Mouse (Mus musculus) embryonic facial prominence, embryonic 14.5 days (tissue): Measurements from ENCODE around the gene 4930539E08Rik. TPM values are rescaled to one million over a fixed set of nuclear protein-coding genes. Genes with fewer than 3 reads are reported as not detected.
A peak's percentile ranks its signal among the peaks of the same experiment; 100 is the strongest.

Source experiments
- ATAC-seq: fragments of 200-750 bp; cut with Nextera tagmentation; 2 replicates; pipeline ENCODE4 v1.8.0; 2017; ENCODE audit warnings: low read depth, moderate number of reproducible peaks, moderate TSS enrichment
- DNase-seq: peaks from one replicate; pipeline ENCODE4 v3.0.0-alpha.2; 2015; ENCODE audit warnings: low spot score
- H3K27ac ChIP-seq: fragments of 300-500 bp; sonication (generic); replicated peaks from 2 replicates; pipeline ENCODE4 v1.5.1; 2014; ENCODE audit warnings: low read depth, mild to moderate bottlenecking, low read length, moderate library complexity
- H3K27me3 ChIP-seq: fragments of 300-500 bp; sonication (generic); replicated peaks from 2 replicates; pipeline ENCODE4 v1.6.1; 2014; ENCODE audit warnings: low read length; ENCODE audit not compliant: control insufficient read depth, insufficient read depth
- H3K36me3 ChIP-seq: fragments of 300-500 bp; sonication (generic); 2 replicates; pipeline ENCODE4 v1.6.1; 2014; ENCODE audit warnings: low read length, mixed read lengths; ENCODE audit not compliant: control insufficient read depth, insufficient read depth
- H3K4me1 ChIP-seq: fragments of 300-500 bp; sonication (generic); 2 replicates; pipeline ENCODE4 v1.6.1; 2014; ENCODE audit warnings: antibody characterized with exemption, low read length; ENCODE audit not compliant: control insufficient read depth, insufficient read depth
- H3K4me2 ChIP-seq: fragments of 300-500 bp; sonication (generic); 2 replicates; pipeline ENCODE4 v1.6.1; 2014; ENCODE audit warnings: low read depth, mild to moderate bottlenecking, low read length, moderate library complexity, mixed read lengths
- H3K4me3 ChIP-seq: fragments of 300-500 bp; sonication (generic); 2 replicates; pipeline ENCODE4 v1.5.1; 2014; ENCODE audit warnings: low read depth, mild to moderate bottlenecking, low read length
- H3K9ac ChIP-seq: fragments of 300-500 bp; sonication (generic); 2 replicates; pipeline ENCODE4 v1.6.1; 2014; ENCODE audit warnings: low read depth, mild to moderate bottlenecking, low read length, moderate library complexity, mixed read lengths
- H3K9me3 ChIP-seq: fragments of 300-500 bp; sonication (generic); 2 replicates; pipeline ENCODE4 v1.6.1; 2016; ENCODE audit warnings: low read length; ENCODE audit not compliant: control insufficient read depth
- WGBS: fragments of 180-500 bp; shearing (Covaris S2); extraction: QIAGEN DNeasy Blood & Tissue Kit; methylation state at CpG from one replicate; pipeline ENCODE4 v1.1.7; 2014; 5-methylcytosine and 5-hydroxymethylcytosine counted together
- polyA plus RNA-seq: library from polyadenylated mRNA; unstranded; fragments of >200 nt; fragmentation: Nextera tagmentation; extraction: Ambion mirVana; gene quantifications from 2 replicates; pipeline ENCODE4 v1.2.1, GENCODE M21; 2014

4930539E08Rik gene
- polyA plus RNA-seq, 1 experiment from 2014 or later, result 0.47 TPM

DNA sequence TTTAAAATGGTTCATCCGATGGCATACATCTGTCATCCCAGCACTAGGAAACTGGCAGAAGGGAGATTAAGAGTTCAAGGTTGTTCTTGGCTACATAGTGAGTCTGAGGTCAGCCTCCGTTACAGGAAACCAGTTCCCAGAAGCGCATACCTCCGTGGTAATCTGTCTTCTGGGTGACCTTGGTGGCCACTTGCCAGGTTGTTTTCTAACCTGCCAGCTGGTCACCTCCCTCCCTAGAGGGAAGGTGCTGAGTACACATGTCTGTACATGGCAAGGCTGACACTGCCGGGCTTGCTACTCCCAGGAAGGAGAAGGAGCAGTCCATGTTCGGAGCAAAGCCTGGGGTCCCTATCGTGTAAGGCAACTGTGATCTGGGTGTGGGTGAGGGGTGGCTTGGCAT, 40.3 kb downstream of the 4930539E08Rik start:
- H3K4me2 ChIP-seq, result no peak overlapping the region
- 59% methylated on average over 7 of the region's 7 CpGs for WGBS
- peaks cover 5% of the 10 kb centered on the region; the same call in 1 of the 2 replicates for H3K4me1 ChIP-seq
- no peak for ATAC-seq
- no peak for DNase-seq
- no peak overlapping the region for H3K4me3 ChIP-seq
- H3K27ac ChIP-seq, result no peak overlapping the region
- no peak overlapping the region for H3K9ac ChIP-seq
- H3K9me3 ChIP-seq, result no peaks in the 10 kb centered on the region
- no peaks in the 10 kb centered on the region for H3K27me3 ChIP-seq
- H3K36me3 ChIP-seq, result no peaks in the 10 kb centered on the region

DNA sequence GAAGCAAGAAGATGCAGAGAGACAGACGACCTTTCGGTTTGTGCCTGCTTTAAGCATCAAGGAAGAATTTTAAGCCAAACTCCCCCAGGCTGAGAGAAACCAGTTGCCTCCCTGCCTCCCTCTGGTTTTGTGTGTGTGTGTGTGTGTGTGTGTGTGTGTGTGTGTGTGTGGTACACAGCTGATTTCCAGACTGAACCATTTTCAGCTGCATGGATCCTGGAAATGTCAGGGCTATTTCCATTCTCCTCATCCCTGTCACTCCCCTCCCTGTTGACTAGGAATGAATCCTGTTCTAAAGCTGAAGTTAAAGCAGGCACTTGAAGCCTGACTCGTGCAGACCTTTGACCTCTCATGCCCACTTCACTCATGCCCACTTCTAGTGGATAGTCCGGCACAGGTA, 40.9 kb downstream of the 4930539E08Rik start:
- no peak for ATAC-seq
- no peaks in the 10 kb centered on the region for H3K36me3 ChIP-seq
- no peak overlapping the region for H3K4me2 ChIP-seq
- WGBS, result 78% methylated on average over 4 of the region's 4 CpGs
- peaks cover 5% of the 10 kb centered on the region; the same call in 1 of the 2 replicates for H3K4me1 ChIP-seq
- H3K27ac ChIP-seq, result no peak overlapping the region
- no peak overlapping the region for H3K4me3 ChIP-seq
- no peaks in the 10 kb centered on the region for H3K27me3 ChIP-seq
- H3K9ac ChIP-seq, result no peak overlapping the region
- no peak for DNase-seq
- H3K9me3 ChIP-seq, result no peaks in the 10 kb centered on the region

DNA sequence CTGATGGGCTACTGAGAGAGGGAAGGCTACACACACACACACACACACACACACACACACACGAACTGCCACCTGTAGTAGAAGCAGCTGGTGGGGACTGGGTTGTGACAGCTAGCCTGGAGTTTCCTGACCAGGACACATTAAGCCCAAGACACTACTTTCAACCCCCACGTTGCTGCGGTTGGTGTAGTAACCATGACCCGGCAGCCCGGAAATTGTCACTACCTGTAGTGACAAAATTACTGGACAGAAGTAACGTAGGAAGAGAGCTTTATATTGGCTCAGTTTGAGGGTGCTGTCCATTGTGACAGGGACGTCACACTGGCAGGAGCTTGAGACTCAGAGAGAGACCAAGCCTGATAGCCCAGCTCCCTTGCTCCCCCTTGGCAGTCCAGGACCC, 42.8 kb downstream of the 4930539E08Rik start:
- no peaks in the 10 kb centered on the region for H3K9me3 ChIP-seq
- H3K4me3 ChIP-seq, result no peak overlapping the region
- H3K4me1 ChIP-seq, result peaks cover 5% of the 10 kb centered on the region; the same call in 1 of the 2 replicates
- H3K9ac ChIP-seq, result no peak overlapping the region
- no peak overlapping the region for H3K27ac ChIP-seq
- no peak for DNase-seq
- WGBS, result 90% methylated on average over 6 of the region's 7 CpGs
- H3K27me3 ChIP-seq, result no peaks in the 10 kb centered on the region
- no peak overlapping the region for H3K4me2 ChIP-seq
- no peak for ATAC-seq
- no peaks in the 10 kb centered on the region for H3K36me3 ChIP-seq

DNA sequence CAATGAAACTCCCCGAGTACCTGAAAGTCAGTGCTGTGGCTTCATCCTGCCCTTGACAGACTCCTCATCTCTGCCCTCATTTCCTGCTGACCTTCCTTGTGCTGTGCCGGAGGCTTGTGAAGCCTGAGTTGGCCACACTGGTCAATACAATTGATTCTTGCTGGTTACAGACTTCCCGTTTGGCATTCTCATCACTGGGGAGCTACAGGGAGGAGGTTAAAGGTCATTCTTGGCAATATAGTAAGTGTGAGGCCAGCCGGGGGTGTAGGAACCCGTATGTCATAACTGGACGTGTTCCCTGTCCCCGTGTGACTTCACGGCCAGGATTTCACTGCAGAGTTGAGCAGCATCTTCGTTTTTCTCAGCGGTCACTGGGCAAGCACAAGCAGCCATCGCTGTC, 43.3 kb downstream of the 4930539E08Rik start:
- Histone ChIP-seq H3K27me3 (no peaks in the 10 kb centered on the region), H3K36me3 (no peaks in the 10 kb centered on the region), H3K27ac (no peak overlapping the region), H3K9ac (no peak overlapping the region), H3K9me3 (no peaks in the 10 kb centered on the region), H3K4me1 (peaks cover 5% of the 10 kb centered on the region; the same call in 1 of the 2 replicates), H3K4me2 (no peak overlapping the region), H3K4me3 (no peak overlapping the region)
- DNase-seq (no peak), ATAC-seq (no peak)
- 73% methylated on average over 11 of the region's 11 CpGs for WGBS

DNA sequence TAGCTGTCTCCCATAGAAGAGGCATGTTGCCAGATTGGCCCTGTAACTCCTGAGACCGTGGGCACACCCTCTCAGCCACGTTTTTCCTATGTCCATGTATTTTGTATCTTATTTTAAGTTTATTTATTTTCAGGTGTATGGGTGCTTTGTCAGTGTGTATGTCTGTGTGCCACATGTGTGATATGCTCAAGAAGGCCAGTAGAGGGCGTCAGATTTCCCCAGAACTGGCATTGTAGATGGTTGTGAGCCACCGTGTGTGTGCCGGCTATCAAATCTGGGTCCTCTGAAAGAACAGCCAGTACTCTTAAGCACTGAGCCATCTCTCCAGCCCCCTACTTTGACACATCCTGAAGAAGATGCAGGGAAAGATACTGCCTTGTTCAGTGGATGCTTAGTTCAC, 44.7 kb downstream of the 4930539E08Rik start:
- H3K36me3 ChIP-seq, result no peaks in the 10 kb centered on the region
- no peak for DNase-seq
- 71% methylated on average over 5 of the region's 5 CpGs for WGBS
- H3K4me3 ChIP-seq, result no peak overlapping the region
- no peaks in the 10 kb centered on the region for H3K9me3 ChIP-seq
- H3K9ac ChIP-seq, result no peak overlapping the region
- peaks cover 5% of the 10 kb centered on the region; the same call in 1 of the 2 replicates for H3K4me1 ChIP-seq
- H3K4me2 ChIP-seq, result no peak overlapping the region
- no peaks in the 10 kb centered on the region for H3K27me3 ChIP-seq
- no peak for ATAC-seq
- H3K27ac ChIP-seq, result no peak overlapping the region

DNA sequence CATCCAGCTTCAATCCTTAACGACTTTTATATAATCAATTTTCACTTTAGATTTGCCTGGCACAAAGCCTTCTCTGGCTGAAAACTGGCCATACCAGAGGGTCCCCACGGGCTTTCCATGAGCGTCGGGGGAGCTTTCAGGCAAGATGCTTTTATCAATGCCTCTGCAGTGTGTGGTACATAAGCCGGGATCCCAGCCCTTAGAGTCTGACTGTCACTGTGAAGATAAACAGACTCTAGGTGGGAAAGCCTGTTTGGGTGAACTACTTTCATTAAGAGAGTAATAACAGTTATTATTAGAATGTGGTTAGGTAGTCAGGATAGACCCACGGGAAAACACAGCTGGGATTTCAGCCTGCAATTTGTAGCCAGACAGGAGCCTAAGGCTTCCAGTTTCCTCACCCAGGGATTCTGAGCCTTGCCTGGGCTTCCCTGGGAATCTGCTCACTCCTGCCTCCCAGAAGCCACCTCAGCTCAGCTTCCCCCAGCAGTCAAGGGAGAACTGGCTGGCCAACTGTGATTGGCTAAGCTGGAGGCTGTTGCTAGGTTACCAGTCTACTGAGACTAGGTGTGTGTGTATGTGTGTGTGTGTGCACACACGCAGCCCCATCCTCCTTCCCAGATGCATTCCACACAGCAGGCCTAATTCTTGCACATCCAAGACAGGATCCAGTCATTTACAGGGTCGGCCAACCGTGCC, 45.6 kb downstream of the 4930539E08Rik start:
- DNase-seq, result peak; percentile 55
- no peak overlapping the region for H3K9ac ChIP-seq
- no peaks in the 10 kb centered on the region for H3K4me1 ChIP-seq
- H3K4me2 ChIP-seq, result no peak overlapping the region
- peak; percentile 86 for ATAC-seq
- no peak overlapping the region for H3K27ac ChIP-seq
- no peaks in the 10 kb centered on the region for H3K27me3 ChIP-seq
- 65% methylated on average over 9 of the region's 9 CpGs for WGBS
- no peak overlapping the region for H3K4me3 ChIP-seq
- no peaks in the 10 kb centered on the region for H3K36me3 ChIP-seq
- H3K9me3 ChIP-seq, result no peaks in the 10 kb centered on the region

DNA sequence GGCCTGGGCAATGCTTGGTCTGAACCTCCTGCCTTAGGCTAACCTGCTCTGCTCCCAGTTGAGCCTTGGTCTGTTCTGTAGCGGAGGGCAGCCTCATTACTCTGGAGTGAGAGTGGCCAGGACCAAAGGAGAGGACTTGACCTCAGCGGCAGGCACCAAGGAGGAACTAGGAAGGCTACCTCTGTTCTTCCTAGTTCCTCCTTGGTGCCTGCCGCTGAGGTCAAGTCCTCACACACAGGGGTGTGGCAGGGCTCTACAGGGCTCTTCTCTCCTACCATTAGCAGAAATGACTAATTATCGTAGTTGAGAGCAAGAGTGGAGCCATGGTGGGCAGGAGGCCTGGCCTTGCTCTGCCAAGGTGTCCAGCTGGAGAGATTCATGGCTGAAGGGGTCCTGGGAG, 47.7 kb downstream of the 4930539E08Rik start:
- 85% methylated on average over 4 of the region's 4 CpGs for WGBS
- Histone ChIP-seq H3K27me3 (no peaks in the 10 kb centered on the region), H3K9ac (no peak overlapping the region), H3K9me3 (no peaks in the 10 kb centered on the region), H3K36me3 (no peaks in the 10 kb centered on the region), H3K27ac (no peak overlapping the region), H3K4me1 (no peaks in the 10 kb centered on the region), H3K4me2 (no peak overlapping the region), H3K4me3 (no peak overlapping the region)
- DNase-seq (no peak), ATAC-seq (no peak)

DNA sequence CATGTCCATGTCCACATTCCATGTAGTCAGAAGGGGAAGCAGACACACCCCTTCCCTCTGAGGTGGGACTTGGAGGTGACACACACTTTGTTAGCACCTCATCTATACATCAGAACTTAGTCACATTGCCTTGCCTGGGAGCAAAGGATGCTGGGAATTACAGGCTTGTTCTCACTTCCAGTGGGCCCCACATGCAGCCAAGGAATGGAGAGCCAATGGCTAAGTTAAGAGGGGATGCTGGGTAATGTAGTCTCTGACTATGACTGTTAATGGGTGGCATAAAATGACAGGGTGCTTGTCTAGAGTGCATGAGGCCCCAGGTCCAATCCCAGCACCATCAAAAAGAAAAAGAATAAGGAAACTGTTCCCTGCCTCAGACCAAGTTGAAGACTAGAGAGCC, 48.2 kb downstream of the 4930539E08Rik start:
- ATAC-seq, result no peak
- Histone ChIP-seq H3K9me3 (no peaks in the 10 kb centered on the region), H3K4me1 (no peaks in the 10 kb centered on the region), H3K9ac (no peak overlapping the region), H3K4me2 (no peak overlapping the region), H3K27me3 (no peaks in the 10 kb centered on the region), H3K27ac (no peak overlapping the region), H3K36me3 (no peaks in the 10 kb centered on the region), H3K4me3 (no peak overlapping the region)
- no peak for DNase-seq

DNA sequence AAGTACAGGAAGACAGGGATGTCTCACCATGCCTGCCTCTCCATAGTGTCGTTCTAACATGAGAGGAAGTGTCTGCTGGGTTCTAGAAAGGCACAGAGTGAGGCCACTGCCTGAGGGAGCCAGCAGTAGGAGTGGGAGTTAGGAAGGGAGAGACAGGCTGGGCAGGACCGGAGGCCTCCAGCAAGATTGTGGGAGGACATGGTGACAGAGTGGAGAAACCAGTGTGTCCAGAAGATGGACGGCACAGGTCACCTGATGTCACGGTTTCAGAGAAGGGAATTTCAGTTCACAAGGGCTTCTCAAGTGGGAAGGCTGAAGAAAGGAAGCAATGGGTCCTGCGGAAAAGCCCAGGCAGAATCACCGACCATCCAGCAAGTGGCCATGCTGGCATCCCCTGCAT, 50.7 kb downstream of the 4930539E08Rik start:
- Histone ChIP-seq H3K36me3 (no peaks in the 10 kb centered on the region), H3K4me2 (no peak overlapping the region), H3K27ac (no peak overlapping the region), H3K27me3 (no peaks in the 10 kb centered on the region), H3K4me3 (no peak overlapping the region), H3K9me3 (no peaks in the 10 kb centered on the region), H3K9ac (no peak overlapping the region), H3K4me1 (no peaks in the 10 kb centered on the region)
- ATAC-seq (no peak), DNase-seq (no peak)
- WGBS, result 76% methylated on average over 6 of the region's 6 CpGs
